Mouse (Mus musculus): ENCODE data around the gene Ptprd.

DNA sequence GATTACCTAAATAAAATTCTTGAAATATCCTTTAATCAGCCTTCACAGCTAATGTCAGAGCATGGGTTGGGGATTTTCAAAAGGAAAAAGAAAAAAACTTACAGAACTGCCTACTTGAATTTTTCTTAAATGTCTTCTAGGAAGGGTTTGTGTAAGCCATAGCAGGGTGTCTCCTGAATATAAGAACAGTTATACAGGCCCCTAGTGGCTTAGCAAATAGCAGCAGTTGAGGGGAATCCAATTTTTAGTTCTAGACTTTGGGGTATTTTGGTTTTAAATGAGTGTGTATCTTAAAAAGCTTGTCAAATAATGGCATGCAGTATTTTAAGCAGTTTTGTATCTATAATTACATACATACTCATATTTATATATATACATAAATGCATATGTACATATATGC lies 1764.4 kb downstream of the Ptprd start:
- TF ChIP-seq CTCF (IDR thresholded peaks at IDR 0.05) = peak; percentile 59
- TF ChIP-seq EP300 (IDR thresholded peaks at IDR 0.05) = no peak

Data from lung, postnatal 0 days (tissue).